Mouse (Mus musculus): Measurements from ENCODE around the gene Map4k3.
A peak's percentile ranks its signal among the peaks of the same experiment; 100 is the strongest.

The Map4k3 gene

GRCm38 (mm10) chr17:80729825-80730224 lies 1.5 kb upstream of the Map4k3 start:
- no peak for DNase-seq (ENCODE audit: low spot score in 2 of 2)

GRCm38 (mm10) chr17:80729080-80729749 lies 930 bp upstream of the Map4k3 start:
- no peak for DNase-seq (ENCODE audit: low spot score in 2 of 2)

GRCm38 (mm10) chr17:80727341-80727951 lies 839 bp downstream of the Map4k3 start:
- DNase-seq (ENCODE audit: low spot score in 2 of 2): peak; percentile 44 to 64

GRCm38 (mm10) chr17:80726821-80727220 lies 1.5 kb downstream of the Map4k3 start:
- no peak for DNase-seq (ENCODE audit: low spot score in 2 of 2)

GRCm38 (mm10) chr17:80723092-80723491 lies 5.2 kb downstream of the Map4k3 start:
- DNase-seq (ENCODE audit: low spot score in 2 of 2): no peak

GRCm38 (mm10) chr17:80721670-80722069 lies 6.6 kb downstream of the Map4k3 start:
- no peak for DNase-seq (ENCODE audit: low spot score in 2 of 2)

GRCm38 (mm10) chr17:80719309-80719708 lies 9.0 kb downstream of the Map4k3 start:
- no peak for DNase-seq (ENCODE audit: low spot score in 2 of 2)

- no peak for DNase-seq (ENCODE audit: low spot score in 2 of 2)
Observed at GRCm38 (mm10) chr17:80718243-80718642, 10.0 kb downstream of the Map4k3 start.

- DNase-seq (ENCODE audit: low spot score in 2 of 2): no peak
Observed at GRCm38 (mm10) chr17:80713588-80713987, 14.7 kb downstream of the Map4k3 start.

- peak in 1 of 2 experiments; percentile 37 for DNase-seq (ENCODE audit: low spot score in 2 of 2)
Observed at GRCm38 (mm10) chr17:80709921-80710838, 18.1 kb downstream of the Map4k3 start.

- DNase-seq (ENCODE audit: low spot score in 2 of 2): no peak
Observed at GRCm38 (mm10) chr17:80708803-80709202, 19.5 kb downstream of the Map4k3 start.

GRCm38 (mm10) chr17:80707176-80707575 lies 21.1 kb downstream of the Map4k3 start:
- no peak for DNase-seq (ENCODE audit: low spot score in 2 of 2)

GRCm38 (mm10) chr17:80706608-80707007 lies 21.7 kb downstream of the Map4k3 start:
- DNase-seq (ENCODE audit: low spot score in 2 of 2): no peak

- DNase-seq (ENCODE audit: low spot score in 2 of 2): no peak
Observed at GRCm38 (mm10) chr17:80701687-80702086, 26.6 kb downstream of the Map4k3 start.

- no peak for DNase-seq (ENCODE audit: low spot score in 2 of 2)
Observed at GRCm38 (mm10) chr17:80698930-80699329, 29.4 kb downstream of the Map4k3 start.

- DNase-seq (ENCODE audit: low spot score in 2 of 2): no peak
Observed at GRCm38 (mm10) chr17:80698191-80698901, 29.9 kb downstream of the Map4k3 start.

- DNase-seq (ENCODE audit: low spot score in 2 of 2): no peak
Observed at GRCm38 (mm10) chr17:80696956-80697355, 31.3 kb downstream of the Map4k3 start.

GRCm38 (mm10) chr17:80696210-80696609 lies 32.1 kb downstream of the Map4k3 start:
- DNase-seq (ENCODE audit: low spot score in 2 of 2): no peak

GRCm38 (mm10) chr17:80693707-80694106 lies 34.6 kb downstream of the Map4k3 start:
- DNase-seq (ENCODE audit: low spot score in 2 of 2): no peak

GRCm38 (mm10) chr17:80692183-80692582 lies 36.1 kb downstream of the Map4k3 start:
- DNase-seq (ENCODE audit: low spot score in 2 of 2): no peak

- DNase-seq (ENCODE audit: low spot score in 2 of 2): no peak
Observed at GRCm38 (mm10) chr17:80688701-80689100, 39.6 kb downstream of the Map4k3 start.

GRCm38 (mm10) chr17:80686066-80686465 lies 42.2 kb downstream of the Map4k3 start:
- DNase-seq (ENCODE audit: low spot score in 2 of 2): no peak
